Mouse (Mus musculus): Measurements from ENCODE around the gene Whrn.

DNA sequence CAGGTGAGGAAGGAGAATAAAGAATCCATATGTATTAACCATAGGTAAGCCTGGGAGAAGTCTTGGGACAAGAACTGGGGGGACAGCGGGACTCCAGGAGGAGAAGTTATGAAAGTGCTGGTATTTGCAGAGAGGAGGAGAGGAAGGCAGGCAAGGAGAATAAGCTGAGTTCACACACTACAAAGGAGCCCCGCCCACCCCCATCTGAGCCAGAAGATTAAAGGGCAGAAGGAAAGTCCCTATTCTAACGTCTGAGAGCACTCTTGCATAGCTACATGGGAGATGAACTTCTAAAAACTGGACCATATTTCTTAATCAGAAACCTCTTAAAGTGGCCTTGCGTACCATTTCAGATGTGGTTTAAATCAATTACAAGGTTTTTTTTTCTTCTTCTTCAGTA lies 9.3 kb downstream of the Whrn start:
- TF ChIP-seq POLR2A (IDR thresholded peaks at IDR 0.05; ENCODE audit: borderline replicate concordance, extremely low read depth, low read depth, low read length) (no peak), CTCF (IDR thresholded peaks at IDR 0.05; ENCODE audit: insufficient read depth, low read length) (no peak)
